Mouse (Mus musculus): ENCODE results near the gene Fam207a.
A peak's percentile ranks its signal among the peaks of the same experiment; 100 is the strongest.

DNA sequence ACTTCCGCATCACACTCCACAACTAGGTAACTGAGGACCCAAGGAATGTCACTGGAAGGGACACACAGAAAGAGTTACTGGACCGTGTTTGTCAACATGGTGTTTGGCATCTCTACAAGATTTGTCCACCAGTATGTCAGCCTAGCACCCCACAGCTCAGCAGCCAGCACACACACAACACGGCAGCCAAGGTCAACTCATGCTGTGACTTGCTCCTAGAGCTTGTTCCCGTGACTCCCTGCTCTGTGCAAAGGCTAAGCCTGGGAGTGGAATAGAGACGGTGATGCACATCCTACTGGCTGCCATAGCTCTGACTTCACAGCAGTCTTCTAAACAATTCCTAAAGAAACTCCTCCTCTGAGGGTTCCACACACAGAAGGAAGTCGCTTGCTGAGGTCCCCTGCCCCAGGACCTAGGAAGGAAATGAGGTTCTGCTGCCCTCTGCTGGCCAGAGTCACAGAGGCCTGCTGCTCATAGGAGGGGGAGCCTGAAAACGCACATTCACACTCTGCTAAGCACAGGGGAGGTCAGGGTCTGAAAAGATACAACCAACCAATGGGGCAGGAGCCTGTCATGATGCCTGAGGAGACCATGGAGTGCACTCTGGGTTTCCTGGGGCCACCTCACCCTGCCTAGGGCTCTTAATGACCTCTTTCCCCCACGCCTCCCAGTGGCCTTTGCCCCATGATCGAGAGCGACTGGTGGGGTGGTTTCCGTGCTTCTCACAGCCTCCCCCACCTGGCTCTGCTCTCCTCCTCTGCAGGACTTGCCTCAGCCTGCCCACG is 6.0 kb downstream of the Fam207a start:
- TF ChIP-seq POLR2A (IDR thresholded peaks at IDR 0.05; ENCODE audit: low read depth, low read length), result no peak
- TF ChIP-seq CTCF (conservative IDR thresholded peaks at IDR 0.05; ENCODE audit: insufficient read depth, insufficient read length, low read depth, low read length), result peak; percentile 92
